Mouse (Mus musculus): Measurements from ENCODE around the gene Tfr2. TPM values are rescaled to one million over a fixed set of nuclear protein-coding genes. Genes with fewer than 3 reads are reported as not detected.

Gene Tfr2
- 0.68 TPM for polyA plus RNA-seq (2017; shearing (Covaris generic))

GRCm38 (mm10) chr5:137569665-137570064 lies at the start of gene Tfr2:
Gene Tfr2, plus strand, starts transcription at chr5:137569840.

GRCm38 (mm10) chr5:137533117-137533827 lies 36.4 kb upstream of the Tfr2 start, which contains the start of the genes Epo and Gnb2:
Gene Epo, minus strand, starts transcription at chr5:137533242.
Gene Gnb2, minus strand, starts transcription at chr5:137533510.

GRCm38 (mm10) chr5:137553411-137553837 lies 16.2 kb upstream of the Tfr2 start, which contains the start of gene Actl6b:
Gene Actl6b, plus strand, starts transcription at chr5:137553517.

GRCm38 (mm10) chr5:137600619-137601364 lies 31.2 kb downstream of the Tfr2 start, which contains the start of gene Mospd3:
Gene Mospd3, minus strand, starts transcription at chr5:137601058.

GRCm38 (mm10) chr5:137613550-137613949 lies 43.9 kb downstream of the Tfr2 start, which contains the start of gene Pcolce:
Gene Pcolce, minus strand, starts transcription at chr5:137613784.

GRCm38 (mm10) chr5:137628498-137629305 lies 59.1 kb downstream of the Tfr2 start, which contains the start of the genes Fbxo24, Lrch4 and Gm20605:
Gene Fbxo24, minus strand, starts transcription at chr5:137629002.
Gene Lrch4, plus strand, starts transcription at chr5:137629121.
Gene Gm20605, plus strand, starts transcription at chr5:137629175.

Other genes with a start within 250 kb of the Tfr2 start
- 28.4 TPM for gene Slc12a9, start 236.2 kb upstream of the Tfr2 start, polyA plus RNA-seq (2017; shearing (Covaris generic))
- not detected for gene Ephb4, start 219.7 kb upstream of the Tfr2 start, polyA plus RNA-seq (2017; shearing (Covaris generic))
- 0.26 TPM for gene Zan, start 92.8 kb upstream of the Tfr2 start, polyA plus RNA-seq (2017; shearing (Covaris generic))
- 52.7 TPM for gene Pop7, start 67.3 kb upstream of the Tfr2 start, polyA plus RNA-seq (2017; shearing (Covaris generic))
- gene Gigyf1, start 51.3 kb upstream of the Tfr2 start, polyA plus RNA-seq (2017; shearing (Covaris generic)): 3.3 TPM
- gene Epo, start 36.6 kb upstream of the Tfr2 start, polyA plus RNA-seq (2017; shearing (Covaris generic)): not detected
- 216 TPM for gene Gnb2, start 36.3 kb upstream of the Tfr2 start, polyA plus RNA-seq (2017; shearing (Covaris generic))
- not detected for gene Actl6b, start 16.3 kb upstream of the Tfr2 start, polyA plus RNA-seq (2017; shearing (Covaris generic))
- 94.8 TPM for gene Mospd3, start 31.2 kb downstream of the Tfr2 start, polyA plus RNA-seq (2017; shearing (Covaris generic))
- 2.3 TPM for gene Pcolce, start 43.9 kb downstream of the Tfr2 start, polyA plus RNA-seq (2017; shearing (Covaris generic))
- gene Fbxo24, start 59.2 kb downstream of the Tfr2 start, polyA plus RNA-seq (2017; shearing (Covaris generic)): 0.40 TPM
- 322 TPM for gene Lrch4, start 59.3 kb downstream of the Tfr2 start, polyA plus RNA-seq (2017; shearing (Covaris generic))
- gene Gm20605, start 59.3 kb downstream of the Tfr2 start, polyA plus RNA-seq (2017; shearing (Covaris generic)): 81.4 TPM
- 137 TPM for gene Sap25, start 71.5 kb downstream of the Tfr2 start, polyA plus RNA-seq (2017; shearing (Covaris generic))
- not detected for gene Irs3, start 75.9 kb downstream of the Tfr2 start, polyA plus RNA-seq (2017; shearing (Covaris generic))
- 31.3 TPM for gene Agfg2, start 114.9 kb downstream of the Tfr2 start, polyA plus RNA-seq (2017; shearing (Covaris generic))
- gene Nyap1, start 171.8 kb downstream of the Tfr2 start, polyA plus RNA-seq (2017; shearing (Covaris generic)): 1.7 TPM
- gene Tsc22d4, start 175.9 kb downstream of the Tfr2 start, polyA plus RNA-seq (2017; shearing (Covaris generic)): 458 TPM
- 27.6 TPM for gene Ppp1r35, start 209.0 kb downstream of the Tfr2 start, polyA plus RNA-seq (2017; shearing (Covaris generic))
- 17.9 TPM for gene Mepce, start 217.8 kb downstream of the Tfr2 start, polyA plus RNA-seq (2017; shearing (Covaris generic))
- 10.8 TPM for gene Zcwpw1, start 218.0 kb downstream of the Tfr2 start, polyA plus RNA-seq (2017; shearing (Covaris generic))